Mouse (Mus musculus): ENCODE results near the gene Prkch. TPM values are rescaled to one million over a fixed set of nuclear protein-coding genes. Genes with fewer than 3 reads are reported as not detected.
A peak's percentile ranks its signal among the peaks of the same experiment; 100 is the strongest.

The Prkch gene
- polyA plus RNA-seq, 1 experiment = 11.4 TPM

GRCm38 (mm10) chr12:73755646-73756045 is 171.1 kb downstream of the Prkch start:
- peak; percentile 100 for DNase-seq (ENCODE audit: low read depth)

DNA sequence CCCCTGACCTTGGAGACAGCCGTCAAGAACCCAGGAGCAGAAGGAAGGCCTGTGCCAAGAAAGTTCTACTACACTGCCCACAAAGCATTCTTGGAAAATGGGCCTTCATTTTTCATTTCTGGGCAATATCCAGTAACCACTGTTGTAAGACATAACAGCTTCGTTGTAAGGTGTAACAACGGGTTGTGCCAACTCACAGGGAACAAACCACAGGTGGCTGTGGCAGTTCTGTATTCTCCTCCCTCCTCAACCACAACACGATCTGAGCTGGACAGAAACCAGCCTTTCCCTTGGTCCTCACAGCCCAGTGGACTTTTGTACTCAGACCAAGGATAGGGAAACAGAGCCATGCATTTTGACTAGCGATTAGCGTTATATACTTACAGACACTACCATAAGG is 171.9 kb downstream of the Prkch start:
- no peak for DNase-seq (ENCODE audit: low read depth)

DNA sequence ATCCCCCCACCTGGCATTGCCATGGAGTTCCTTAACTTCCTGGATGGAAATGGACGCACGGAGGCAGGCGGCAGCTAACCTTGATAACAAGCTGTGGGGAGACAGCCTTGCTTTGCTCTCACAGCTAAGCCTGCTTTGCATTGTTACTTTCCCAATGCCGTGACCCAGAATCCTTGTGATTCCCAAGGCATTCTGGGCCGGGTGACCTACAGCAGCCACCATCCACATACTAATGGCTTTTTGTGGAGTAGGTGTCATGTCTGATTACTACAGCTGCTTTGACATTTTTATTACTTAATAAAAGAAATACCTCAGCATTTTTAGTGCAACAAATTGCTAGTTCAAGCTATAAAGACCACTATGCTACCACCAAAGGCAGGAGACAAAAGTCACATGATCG is 177.4 kb downstream of the Prkch start:
- DNase-seq (ENCODE audit: low read depth) = no peak

DNA sequence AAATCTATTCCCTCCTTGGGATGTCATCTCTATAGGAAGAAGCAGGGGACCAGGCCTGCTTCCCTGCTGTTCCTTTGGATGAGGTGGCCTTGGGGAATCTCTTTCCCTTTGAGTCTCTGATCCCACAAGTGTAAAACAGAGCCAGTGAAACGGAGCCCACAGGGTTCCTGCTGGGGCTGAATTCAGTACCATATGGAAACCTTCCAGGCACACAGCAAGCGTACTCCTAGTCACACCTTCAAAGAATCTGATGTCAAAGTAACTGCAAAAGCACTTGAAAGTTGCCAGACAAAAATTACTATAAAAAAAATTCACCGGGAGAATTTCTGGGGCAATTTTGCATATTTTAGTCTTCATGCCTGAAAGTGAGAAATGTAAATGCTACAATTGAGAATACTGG is 178.2 kb downstream of the Prkch start:
- no peak for DNase-seq (ENCODE audit: low read depth)

DNA sequence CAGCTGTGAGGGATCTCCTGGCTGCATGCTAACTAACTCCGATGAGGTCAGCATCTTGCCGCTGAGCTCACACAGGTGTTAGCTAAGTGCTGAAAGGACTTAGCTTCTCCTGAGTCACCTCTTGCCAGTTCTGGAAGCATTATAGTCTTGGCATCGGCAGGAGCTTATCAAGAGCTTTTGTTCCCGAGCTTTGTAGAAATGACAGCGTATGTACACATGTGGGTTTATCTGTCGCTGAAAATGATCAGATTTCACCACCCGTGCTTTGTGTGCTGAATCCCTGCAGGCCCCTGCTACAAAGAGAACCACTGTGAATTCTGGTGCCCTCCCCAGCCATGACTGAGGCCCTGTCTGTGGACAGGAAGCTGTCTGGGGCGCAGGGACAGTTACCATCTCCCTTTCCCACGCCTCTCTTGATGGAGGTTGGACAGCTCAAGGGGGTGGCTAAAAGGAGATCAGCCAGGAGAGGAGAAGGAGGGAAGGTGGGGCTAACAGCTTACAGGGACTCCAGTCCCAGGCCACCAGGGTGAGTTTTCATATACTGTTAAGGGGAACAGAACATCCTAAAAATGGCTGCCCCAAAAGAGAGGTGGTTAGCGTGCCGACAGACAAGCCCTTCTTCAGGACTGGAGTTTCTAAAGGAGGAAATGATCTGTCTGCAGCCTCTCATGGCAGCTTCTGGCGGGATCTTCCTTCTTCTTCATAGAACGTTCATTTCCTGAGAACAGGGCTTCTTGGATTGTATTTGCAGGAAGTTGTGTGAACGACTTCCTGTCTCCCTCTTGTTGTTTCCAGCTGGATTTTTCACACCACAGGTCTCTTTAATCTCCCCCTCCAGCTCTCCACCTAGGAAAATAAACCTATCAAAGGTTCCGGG is 180.3 kb downstream of the Prkch start:
- no peak for DNase-seq (ENCODE audit: low read depth)

- no peak for DNase-seq (ENCODE audit: low read depth)
These were observed 181.6 kb downstream of the Prkch start for GRCm38 (mm10) chr12:73766152-73766551.

GRCm38 (mm10) chr12:73768788-73769187 is 184.2 kb downstream of the Prkch start:
- DNase-seq (ENCODE audit: low read depth) = no peak

GRCm38 (mm10) chr12:73769536-73769935 is 184.9 kb downstream of the Prkch start:
- no peak for DNase-seq (ENCODE audit: low read depth)

- no peak for DNase-seq (ENCODE audit: low read depth)
These were observed 186.2 kb downstream of the Prkch start for GRCm38 (mm10) chr12:73770771-73771170.

- no peak for DNase-seq (ENCODE audit: low read depth)
These were observed 190.3 kb downstream of the Prkch start for GRCm38 (mm10) chr12:73774793-73775385.

- DNase-seq (ENCODE audit: low read depth) = no peak
These were observed 191.9 kb downstream of the Prkch start for GRCm38 (mm10) chr12:73776401-73776945.

- no peak for DNase-seq (ENCODE audit: low read depth)
These were observed 193.1 kb downstream of the Prkch start for GRCm38 (mm10) chr12:73777673-73778072.

DNA sequence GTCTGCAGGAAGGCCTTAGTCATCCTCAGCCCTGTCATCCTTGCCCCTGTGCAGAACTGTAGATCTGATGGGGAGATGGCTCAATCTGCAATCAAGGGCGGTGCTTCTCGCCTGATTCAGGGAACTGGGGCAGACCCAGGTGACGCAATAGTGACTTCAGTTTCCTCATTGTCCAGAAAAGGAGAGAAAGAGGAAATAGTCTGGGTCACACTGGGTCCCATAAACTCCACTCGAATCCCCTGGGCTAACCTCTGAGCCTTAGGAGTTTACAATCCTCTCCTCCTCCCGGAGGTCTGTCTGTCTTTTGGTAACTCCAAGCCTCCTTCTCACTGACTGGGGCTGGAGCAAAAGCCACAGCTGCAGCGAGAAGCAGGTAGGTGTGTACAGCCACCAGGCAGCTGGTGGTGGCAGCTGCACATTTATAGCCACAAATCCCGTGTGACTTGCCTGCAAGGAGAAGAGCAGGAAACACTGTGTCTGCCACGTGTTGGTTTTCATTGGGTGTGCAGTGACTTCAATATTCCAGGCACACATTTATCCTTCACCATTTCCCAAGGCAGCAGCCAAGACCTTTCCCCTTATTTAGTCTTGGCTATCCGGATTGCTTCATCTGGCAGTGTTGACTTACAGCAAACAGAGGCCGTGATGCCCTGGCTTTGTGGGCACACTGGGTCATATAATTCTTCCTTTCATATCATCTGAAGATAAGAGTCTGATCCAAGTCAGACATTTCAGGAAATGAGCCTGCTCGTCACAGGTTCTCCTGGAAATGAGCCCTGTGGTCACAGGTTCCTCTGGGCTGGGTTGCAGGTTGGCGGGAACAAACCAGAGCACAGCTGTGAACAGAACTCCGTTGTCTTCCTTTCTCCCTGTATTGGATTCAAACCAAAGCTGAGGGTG is 195.0 kb downstream of the Prkch start:
- no peak for DNase-seq (ENCODE audit: low read depth)

DNA sequence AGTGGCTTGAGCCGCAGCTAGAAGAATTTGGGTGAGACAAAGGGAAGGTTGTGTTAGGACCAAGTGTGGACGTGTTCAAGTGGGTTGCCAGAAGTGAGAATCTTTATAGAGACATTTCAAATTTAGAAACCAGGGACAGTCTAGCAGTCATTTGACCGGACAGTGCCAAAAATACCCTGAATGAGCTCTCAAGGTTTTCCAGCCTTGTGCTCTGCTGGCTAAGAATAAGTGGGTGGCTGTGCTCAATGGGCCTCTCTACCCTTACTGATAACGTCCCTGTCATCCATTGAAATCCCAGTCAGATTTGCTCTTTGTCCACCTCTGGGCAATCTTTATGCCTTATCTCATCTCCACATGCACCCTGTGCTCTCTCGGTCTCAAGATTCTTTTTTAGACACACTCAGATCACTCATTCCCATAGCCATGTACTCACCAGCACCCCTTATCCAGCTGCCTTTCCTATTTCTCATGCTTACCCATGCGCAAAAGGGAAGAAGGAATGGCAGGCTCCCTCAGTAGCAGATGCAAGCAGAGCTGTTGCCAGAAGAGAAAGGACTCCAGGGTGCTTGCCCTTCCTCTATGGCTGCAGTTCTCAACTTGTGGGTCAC is 196.9 kb downstream of the Prkch start:
- DNase-seq (ENCODE audit: low read depth) = no peak

- DNase-seq (ENCODE audit: low read depth) = no peak
These were observed 202.3 kb downstream of the Prkch start for GRCm38 (mm10) chr12:73786909-73787308.

- no peak for DNase-seq (ENCODE audit: low read depth)
These were observed 204.3 kb downstream of the Prkch start for GRCm38 (mm10) chr12:73788850-73789249.

DNA sequence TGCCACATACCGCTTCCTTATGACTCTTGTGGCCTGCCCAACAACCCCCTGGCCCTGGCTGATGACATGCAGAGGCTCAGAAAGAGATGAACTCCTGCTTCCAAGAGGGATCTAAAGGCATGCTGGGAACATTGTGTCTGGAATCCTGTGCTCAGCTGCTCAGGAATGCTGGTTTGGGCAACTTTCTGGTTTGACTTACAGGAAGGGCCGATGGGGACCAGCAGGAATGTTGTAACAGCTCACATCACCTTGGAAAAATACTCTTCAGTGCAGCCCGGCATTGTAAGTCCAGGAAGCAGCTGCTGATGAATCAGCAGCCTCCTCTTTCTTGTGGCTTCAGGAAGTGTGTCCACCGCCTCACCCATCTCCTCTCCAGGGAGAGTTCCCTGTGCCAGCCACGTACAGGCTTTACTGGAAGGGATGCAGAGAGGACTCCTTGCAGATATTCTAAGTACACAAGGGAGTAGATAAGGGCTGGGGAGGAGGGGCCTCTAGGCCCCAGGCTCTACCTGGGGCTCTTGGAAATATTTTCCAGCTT is 206.0 kb downstream of the Prkch start:
- DNase-seq (ENCODE audit: low read depth) = no peak

- no peak for DNase-seq (ENCODE audit: low read depth)
These were observed 208.6 kb downstream of the Prkch start for GRCm38 (mm10) chr12:73793216-73793615.

GRCm38 (mm10) chr12:73793744-73794143 is 209.1 kb downstream of the Prkch start:
- DNase-seq (ENCODE audit: low read depth) = no peak

DNA sequence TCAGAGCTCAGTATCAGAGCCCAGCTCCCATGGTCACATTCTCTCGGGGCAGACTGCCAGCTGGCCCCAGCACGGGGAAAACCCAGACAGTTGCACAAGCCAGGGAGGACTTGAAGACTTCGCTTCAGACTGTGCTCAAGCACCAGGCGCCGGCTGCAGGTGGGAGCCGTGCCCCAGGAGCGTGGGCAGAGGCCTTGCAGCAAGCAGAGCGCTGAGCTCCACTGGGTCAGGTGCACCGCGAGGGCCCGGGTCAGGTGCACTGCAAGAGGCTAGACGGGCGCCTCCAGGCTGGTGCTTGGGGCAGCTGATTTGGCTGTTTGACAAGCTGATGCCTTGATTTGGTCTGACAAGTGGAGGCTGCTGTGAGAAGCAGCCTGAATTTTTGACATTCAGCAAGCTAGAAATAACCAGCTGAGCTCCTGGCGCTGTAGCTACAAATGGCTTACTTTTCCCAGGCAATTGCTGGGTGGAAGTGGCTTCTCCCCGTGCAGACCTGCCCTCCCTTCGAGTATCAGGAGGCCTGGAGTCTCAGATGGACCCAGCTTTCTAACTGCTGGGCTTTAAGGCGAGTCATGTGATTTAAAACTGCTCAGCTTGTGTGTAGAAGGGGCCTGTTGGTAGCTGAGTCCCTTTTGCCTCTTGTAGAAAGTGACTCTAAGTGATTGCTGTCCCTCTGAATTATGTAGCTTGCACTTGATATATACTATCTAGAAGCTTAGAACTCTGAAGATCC is 209.7 kb downstream of the Prkch start:
- DNase-seq (ENCODE audit: low read depth) = no peak

GRCm38 (mm10) chr12:73799671-73800070 is 215.1 kb downstream of the Prkch start:
- no peak for DNase-seq (ENCODE audit: low read depth)
